Mouse (Mus musculus): Measurements from ENCODE around the gene Tcirg1.

DNA sequence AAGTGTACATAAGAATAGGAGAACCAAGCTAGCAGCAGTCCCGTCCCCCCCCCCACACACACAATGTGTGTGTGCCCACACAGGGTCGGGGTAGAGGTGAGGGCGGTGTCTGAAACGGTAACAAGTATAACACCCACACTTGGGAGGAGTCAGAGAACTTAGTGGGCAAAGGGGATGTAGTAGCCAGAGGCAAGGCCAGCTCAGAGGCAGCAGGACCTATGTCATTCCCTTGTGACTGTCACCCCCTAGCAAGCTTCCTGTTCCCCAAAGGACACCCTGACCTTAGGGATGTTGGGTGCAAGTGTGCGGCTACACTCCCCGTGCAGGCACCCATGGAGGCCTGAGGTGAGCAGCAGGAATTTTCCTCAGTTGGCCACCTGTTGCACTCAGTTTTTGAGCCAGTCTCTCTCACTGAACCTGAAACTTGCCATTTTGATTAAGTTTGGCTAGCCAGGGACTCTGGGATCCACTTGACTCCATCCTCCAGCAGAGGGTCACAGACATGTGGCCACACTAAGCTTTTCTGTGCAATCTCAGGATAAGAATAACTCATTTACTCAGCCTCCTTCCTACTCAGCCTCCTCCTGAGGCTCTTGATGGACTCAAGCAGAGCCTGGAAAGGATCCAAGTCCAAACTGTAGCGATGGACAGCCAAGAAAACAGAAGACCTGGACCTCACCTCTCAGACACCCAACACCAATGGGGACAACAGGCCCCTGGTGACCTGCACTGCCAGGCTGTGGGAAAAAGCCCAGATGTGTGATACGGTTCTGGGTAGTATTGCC lies 1.1 kb upstream of the Tcirg1 start:
- TF ChIP-seq CTCF (IDR thresholded peaks at IDR 0.05; ENCODE audit: low read depth) (no peak), EP300 (IDR thresholded peaks at IDR 0.05; ENCODE audit: low read depth) (no peak)

All from heart, postnatal 0 days (tissue).